Mouse (Mus musculus) thymus, adult 2 months (tissue): Measurements from ENCODE around the gene Tmem86b.
"Not testable (repeated sequence)": the region's sequence is repeated elsewhere in the genome, so short reads cannot be mapped to it uniquely, and the experiment has no call there.

Source experiments
- CTCF ChIP-seq: fragments of 200-500 bp; IDR thresholded peaks from 2 replicates; pipeline ENCODE4 v1.5.1; 2012; ENCODE audit warnings: mild to moderate bottlenecking, control low read depth, low read length, moderate library complexity, borderline replicate concordance; ENCODE audit not compliant: control insufficient read depth, poor library complexity, insufficient read depth; ENCODE audit errors: extremely low read depth
- POLR2A ChIP-seq: fragments of 200-500 bp; IDR thresholded peaks from 2 replicates; pipeline ENCODE4 v1.6.1; 2012; ENCODE audit warnings: mild to moderate bottlenecking, low read length, control low read depth, moderate library complexity; ENCODE audit not compliant: control insufficient read depth, poor library complexity, insufficient read depth; ENCODE audit errors: extremely low read depth

DNA sequence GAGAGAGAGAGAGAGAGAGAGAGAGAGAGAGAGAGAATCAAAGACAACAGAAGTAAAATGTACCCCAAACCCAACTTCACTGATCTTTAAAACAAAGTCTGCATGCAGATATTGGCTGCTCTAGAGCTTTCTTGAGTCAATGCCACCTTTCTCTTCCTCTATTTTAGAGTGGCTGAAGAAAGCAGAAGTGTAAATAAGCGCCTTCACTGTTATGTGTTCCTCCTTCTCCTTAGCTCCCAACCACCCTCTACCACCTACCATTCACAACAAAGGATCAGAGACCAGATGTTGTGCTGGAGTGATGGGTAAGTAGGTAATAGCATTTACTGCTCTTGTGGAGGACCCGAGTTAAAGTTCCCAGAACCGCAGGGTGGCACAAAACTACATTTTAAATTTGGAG lies 49.7 kb downstream of the Tmem86b start:
- TF ChIP-seq CTCF, POLR2A: not testable (repeated sequence)
